Mouse (Mus musculus) left cerebral cortex, postnatal 36 days (tissue): ENCODE measurements at regions not wholly inside any gene's neighbourhood (a gene's known extent, or its start where the extent isn't known, plus 50 kb on each side); places are given as distances from the start of the nearest gene placed in this dataset.

Experiments used
- DNase-seq, 2 experiments: peaks; one replicate each; pipeline ENCODE4 v3.0.0; 2021 to 2022; ENCODE audit warnings: low spot score in 2 of 2, mixed read lengths in 1 of 2
- intact Hi-C: fragments of 180-260 bp; cut with DNase I; formaldehyde crosslinking; loops from one replicate; pipeline ENCODE4 v1.15.1; 2025

DNA sequence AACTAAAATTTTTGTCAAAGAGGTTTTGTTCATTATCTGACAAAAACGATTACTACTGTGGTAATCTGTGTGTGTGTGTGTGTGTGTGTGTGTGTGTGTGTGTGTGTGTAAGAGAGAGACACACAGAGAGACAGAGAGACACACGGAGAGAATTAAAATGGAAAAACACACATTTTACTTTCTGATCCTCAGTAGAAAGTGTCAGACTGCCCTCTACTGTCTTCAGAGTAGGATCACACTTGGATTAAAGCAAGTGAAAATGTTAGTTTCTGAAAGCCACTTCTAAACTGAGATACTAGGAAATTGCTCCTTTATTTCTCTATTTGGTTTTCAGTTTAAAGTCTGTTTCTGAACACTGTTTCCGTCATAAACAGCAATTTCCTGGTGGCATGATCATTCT, 57.3 kb upstream of the Cylc1 start:
- DNase-seq: no peak
- intact Hi-C loops: loop anchor here (5.0 kb wide), 2 partner anchors 1321 to 1661 kb away; no protein-coding TSS in a partner anchor
